ENCODE assay signal across 9 mouse cellular contexts in genomic region chr2:25534178-25534865, GRCm38 (mm10). TPM values are rescaled to one million over a fixed set of nuclear protein-coding genes. Genes with fewer than 3 reads are reported as not detected.
DNase-seq lines count a peak whose midpoint lies in the region; ATAC-seq lines count a peak whose summit lies in the region.
"Had no signal": no experiment of that assay in that cellular context is flagged by ENCODE, and none has a peak within 500 bp of the region (broad histone marks: within the 10 kb centered on the region; RNA-seq: fewer than 3 reads in every experiment).

No protein-coding gene starts in this region.

- H3K36me3 ChIP-seq in midbrain, embryonic 16.5 days (ENCODE audit: control insufficient read depth, insufficient read depth, low read length), result 0 out of 2 replicates have a peak, but pooled peaks cover under 1% of the 10 kb centered on the region

- no peaks in the 10 kb centered on the region for H3K27me3 ChIP-seq in midbrain, embryonic 16.5 days (ENCODE audit: control insufficient read depth, insufficient read depth, low read depth, low read length)
- H3K27me3 ChIP-seq: embryonic facial prominence, embryonic 15.5 days had no signal

- no peak overlapping the region for H3K4me3 ChIP-seq in midbrain, embryonic 16.5 days (ENCODE audit: low read depth, low read length)
- H3K4me3 ChIP-seq: embryonic facial prominence, embryonic 15.5 days had no signal

- 91% methylated on average over 3 of the region's 3 CpGs for WGBS in midbrain, embryonic 16.5 days

- H3K4me2 ChIP-seq in midbrain, embryonic 16.5 days (ENCODE audit: low read length), result no peak overlapping the region
- H3K4me2 ChIP-seq: embryonic facial prominence, embryonic 15.5 days had no signal

- no peak overlapping the region for H3K27ac ChIP-seq in midbrain, embryonic 16.5 days (ENCODE audit: low read length)
- H3K27ac ChIP-seq: embryonic facial prominence, embryonic 15.5 days; liver, embryonic 14.5 days had no signal

- no peak overlapping the region for H3K9ac ChIP-seq in midbrain, embryonic 16.5 days (ENCODE audit: low read depth, low read length)
- H3K9ac ChIP-seq: embryonic facial prominence, embryonic 15.5 days; liver, embryonic 14.5 days had no signal

- H3K9me3 ChIP-seq in midbrain, embryonic 16.5 days (replicated peaks; ENCODE audit: control insufficient read depth, low read length, poor library complexity, severe bottlenecking), result no peaks in the 10 kb centered on the region
- H3K9me3 ChIP-seq: embryonic facial prominence, embryonic 15.5 days had no signal

- peak; percentile 35 for DNase-seq in urinary bladder, postnatal 25 days (ENCODE audit: low spot score)
- DNase-seq in urinary bladder, postnatal 4 days (ENCODE audit: low spot score in 2 of 2), result no peak
- DNase-seq in adrenal gland, postnatal 14 days, result peak; percentile 93
- DNase-seq in fat pad, adult 2 months (ENCODE audit: extremely low read depth, low read depth, low spot score), result peak; percentile 31
- DNase-seq in kidney, postnatal 10 days, result peak; percentile 67

- no peaks in the 10 kb centered on the region for H3K4me1 ChIP-seq in midbrain, embryonic 16.5 days (ENCODE audit: control insufficient read depth, insufficient read depth, low read length)
- H3K4me1 ChIP-seq: embryonic facial prominence, embryonic 15.5 days had no signal

- peak; percentile 93 for ATAC-seq in neutrophil, adult 5-6 weeks (ENCODE audit: extremely low read depth, insufficient number of reproducible peaks, low FRiP score, poor library complexity, severe bottlenecking)
- no peak for ATAC-seq in midbrain, embryonic 16.5 days

RNA-seq across cellular contexts. Expression of gene Traf2, which starts 12.4 kb away (rescaled TPM):
- 21.8 and 24.4 TPM in 2 replicates for total RNA-seq in adrenal gland, postnatal 14 days (2021)
- 28.1 and 30.4 TPM in 2 replicates for total RNA-seq in neutrophil, adult 5-6 weeks (2017)
- polyA plus RNA-seq in midbrain, embryonic 16.5 days (2015; fragmentation: Nextera tagmentation; extraction: Ambion mirVana), result 15.2 and 15.9 TPM in 2 replicates

RNA-seq across cellular contexts. Expression of gene Edf1, which starts 23.3 kb away (rescaled TPM):
- total RNA-seq in adrenal gland, postnatal 14 days (2021), result 312 and 335 TPM in 2 replicates
- total RNA-seq in neutrophil, adult 5-6 weeks (2017), result 66.3 and 85.4 TPM in 2 replicates
- polyA plus RNA-seq in midbrain, embryonic 16.5 days (2015; fragmentation: Nextera tagmentation; extraction: Ambion mirVana), result 374 and 380 TPM in 2 replicates

RNA-seq across cellular contexts. Expression of gene C8g, which starts 32.8 kb away (rescaled TPM):
- total RNA-seq in adrenal gland, postnatal 14 days (2021), result 4.4 and 36.5 TPM in 2 replicates
- total RNA-seq in neutrophil, adult 5-6 weeks (2017), result 0.98 TPM in 1 of 2 replicates, not detected in the other
- polyA plus RNA-seq in midbrain, embryonic 16.5 days (2015; fragmentation: Nextera tagmentation; extraction: Ambion mirVana), result 5.1 and 5.9 TPM in 2 replicates

RNA-seq across cellular contexts. Expression of gene Fbxw5, which starts 33.8 kb away (rescaled TPM):
- 79.3 and 81.4 TPM in 2 replicates for total RNA-seq in adrenal gland, postnatal 14 days (2021)
- 37.1 and 43.1 TPM in 2 replicates for total RNA-seq in neutrophil, adult 5-6 weeks (2017)
- 137 and 139 TPM in 2 replicates for polyA plus RNA-seq in midbrain, embryonic 16.5 days (2015; fragmentation: Nextera tagmentation; extraction: Ambion mirVana)

RNA-seq across cellular contexts. Expression of gene Mamdc4, which starts 40.3 kb away (rescaled TPM):
- 4.7 and 5.0 TPM in 2 replicates for total RNA-seq in adrenal gland, postnatal 14 days (2021)
- total RNA-seq in neutrophil, adult 5-6 weeks (2017), result 4.5 and 5.4 TPM in 2 replicates
- 0.50 and 2.4 TPM in 2 replicates for polyA plus RNA-seq in midbrain, embryonic 16.5 days (2015; fragmentation: Nextera tagmentation; extraction: Ambion mirVana)

Comparison
In these comparisons a context has a peak if more than half of its experiments do, and no peak if none do; other contexts are left out.
1. DNase-seq: peak in urinary bladder, postnatal 25 days (single experiment), adrenal gland, postnatal 14 days (single experiment), fat pad, adult 2 months (single experiment) and kidney, postnatal 10 days (single experiment); none in urinary bladder, postnatal 4 days (0 of 2).